Mouse (Mus musculus) urinary bladder, adult 2 months (tissue): ENCODE results near the gene Mns1. TPM values are rescaled to one million over a fixed set of nuclear protein-coding genes. Genes with fewer than 3 reads are reported as not detected.
"Not testable (repeated sequence)": the region's sequence is repeated elsewhere in the genome, so short reads cannot be mapped to it uniquely, and the experiment has no call there.

ENCODE experiments used
- DNase-seq: peaks from one replicate; pipeline ENCODE4 v3.0.0; 2022; ENCODE audit warnings: low spot score
- polyA plus RNA-seq: library from polyadenylated mRNA; depleted of rRNA; stranded (reverse); fragments of >200 nt; gene quantifications from 2 replicates; pipeline ENCODE4 v1.2.3, GENCODE M21; 2012

Mns1 gene
- polyA plus RNA-seq, 1 experiment, result 1.2 TPM

DNA sequence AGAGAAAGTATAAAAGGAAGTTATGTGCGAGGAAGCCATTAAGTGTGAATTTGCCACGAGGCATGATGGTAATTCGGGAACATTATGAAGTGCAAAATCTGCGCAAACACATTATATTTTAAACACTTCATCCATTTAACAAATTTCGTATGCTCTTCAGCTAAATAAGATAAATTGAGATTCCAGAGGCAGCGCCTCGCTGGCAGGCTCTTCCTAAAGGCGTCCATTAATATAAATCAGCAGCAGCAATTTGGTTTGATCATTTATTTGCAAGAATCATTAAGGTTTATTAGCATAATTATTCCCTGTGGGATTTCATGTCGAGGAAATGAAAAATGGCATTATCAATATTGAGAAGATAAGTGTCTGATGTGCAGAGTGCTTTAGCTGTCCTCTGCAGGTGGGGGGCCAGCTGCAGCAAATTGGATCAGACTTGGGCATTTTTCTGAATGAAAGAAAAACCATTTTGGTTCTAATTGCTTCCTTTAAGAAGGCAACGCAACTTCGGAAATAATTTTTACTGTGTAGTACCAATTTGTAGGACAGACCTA is 12.4 kb upstream of the Mns1 start:
- no peak for DNase-seq

DNA sequence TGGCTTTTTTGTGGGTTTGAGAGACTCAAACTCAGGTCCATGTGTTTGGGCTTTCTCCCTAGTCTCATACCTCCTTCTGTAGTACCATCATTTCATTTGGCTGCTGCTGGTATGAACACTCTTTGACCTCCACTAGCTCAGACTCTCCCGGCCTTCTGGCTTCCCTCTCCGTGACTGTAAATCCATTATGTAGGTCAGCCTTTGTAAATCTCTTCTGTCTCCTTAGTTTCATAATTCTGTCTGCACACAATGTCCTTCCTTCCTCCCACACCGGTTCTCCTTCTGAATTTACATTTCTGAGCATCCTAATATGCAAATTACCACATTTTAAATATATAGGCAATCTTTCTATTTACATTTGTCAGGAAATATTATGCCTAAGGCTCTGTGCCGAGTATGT is 9.9 kb upstream of the Mns1 start:
- DNase-seq, result no peak

DNA sequence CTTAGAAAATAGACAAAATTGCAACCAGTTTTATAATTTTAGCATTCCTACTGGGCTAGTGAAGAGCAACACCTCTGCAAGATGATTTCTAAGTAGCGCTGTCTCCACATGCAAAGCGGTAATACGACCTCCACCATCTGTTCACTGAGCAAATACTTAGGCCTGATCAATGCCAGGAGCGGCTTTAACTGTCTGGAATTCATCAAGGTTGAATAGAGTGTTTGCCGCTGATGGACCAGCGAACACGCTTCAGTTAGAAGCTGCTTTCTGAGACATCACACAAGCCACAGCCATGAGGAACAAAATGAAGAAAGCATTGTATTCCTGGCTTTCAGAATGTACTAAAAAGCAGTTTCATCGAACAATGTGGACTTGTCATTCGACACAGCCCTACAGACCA is 2.9 kb upstream of the Mns1 start:
- no peak for DNase-seq

DNA sequence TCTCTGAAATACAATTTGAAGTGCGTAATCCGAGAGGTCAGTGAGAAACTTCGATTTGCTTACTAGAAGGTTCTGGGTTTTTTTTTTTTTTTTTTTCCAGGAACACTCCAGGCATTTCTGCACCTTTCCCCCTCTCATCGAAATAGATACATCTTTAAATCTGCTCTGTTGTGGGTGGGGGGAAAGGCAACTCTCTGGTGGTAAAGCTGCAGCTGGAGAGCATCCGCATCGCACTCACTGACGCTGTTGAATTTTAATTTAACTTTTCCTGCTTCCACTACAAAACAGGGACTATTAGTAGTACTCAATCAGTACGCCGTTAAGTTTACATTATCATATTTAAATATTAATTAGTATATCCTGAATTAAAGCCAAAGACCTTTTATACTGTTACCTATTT is 938 bp downstream of the Mns1 start:
- no peak for DNase-seq

DNA sequence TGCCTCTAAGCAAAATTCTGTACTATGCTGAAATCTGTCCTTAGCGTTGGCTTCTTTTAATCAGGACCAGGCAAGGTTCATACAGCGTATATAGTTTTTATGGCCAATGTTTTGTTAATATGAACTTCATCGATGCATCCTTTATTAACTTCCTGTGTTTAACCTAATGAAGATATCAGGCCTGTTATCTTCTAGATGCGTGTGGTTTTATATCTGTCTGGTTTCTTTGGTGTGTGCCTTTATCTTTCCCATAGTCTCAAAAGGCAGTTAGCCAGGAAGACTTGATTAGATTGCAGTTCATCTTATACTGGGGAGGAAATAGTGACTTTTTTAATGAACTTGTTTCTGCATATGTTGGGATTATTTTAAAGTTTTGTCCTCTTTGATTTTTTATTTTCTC is 2.5 kb downstream of the Mns1 start:
- no peak for DNase-seq

DNA sequence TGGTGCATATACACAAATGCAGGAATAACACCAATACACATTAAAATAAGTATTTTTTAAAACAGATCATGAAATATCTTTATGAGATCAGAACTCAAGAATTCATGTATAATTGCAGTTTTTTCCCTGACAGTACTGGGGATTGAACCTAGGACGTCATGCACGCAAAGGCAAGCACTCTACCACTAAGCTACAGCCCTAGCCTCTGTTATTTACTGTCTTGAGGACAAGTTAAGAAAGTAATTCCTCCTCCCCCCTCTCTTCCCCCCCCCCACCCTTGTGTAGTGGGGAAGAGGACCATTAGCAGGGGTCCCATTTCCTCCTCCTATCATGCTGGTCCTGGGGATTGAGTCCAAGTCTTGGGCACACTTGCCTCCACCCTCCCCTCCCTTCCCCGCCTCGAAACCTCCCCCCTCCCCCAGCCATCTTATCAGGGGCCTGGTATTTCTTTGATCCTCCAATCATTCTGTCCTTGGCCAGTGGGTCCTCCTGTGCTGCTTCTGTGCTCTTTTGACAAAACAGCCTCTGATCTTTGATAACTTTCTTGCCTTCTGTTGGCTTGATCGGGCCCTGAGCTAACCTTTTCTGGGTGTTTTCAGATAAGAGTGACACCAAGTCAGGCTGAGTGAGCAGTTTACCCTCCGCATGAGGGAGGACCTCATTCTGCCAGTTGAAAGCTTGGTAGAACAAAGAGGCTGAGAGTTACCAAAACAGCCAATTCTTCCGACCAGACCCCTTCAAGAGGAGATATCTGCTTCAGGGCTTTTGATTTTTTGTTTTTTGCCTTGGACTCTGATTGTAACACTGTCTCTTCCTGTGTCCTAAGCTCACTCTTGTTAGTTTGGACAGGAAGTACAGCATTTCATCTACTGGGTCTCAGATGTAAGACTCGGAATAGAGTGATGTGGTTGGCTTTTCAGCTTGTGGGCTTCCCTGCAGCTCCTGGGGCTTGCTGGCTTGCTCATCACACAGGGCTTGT is 3.4 kb downstream of the Mns1 start:
- no peak for DNase-seq

DNA sequence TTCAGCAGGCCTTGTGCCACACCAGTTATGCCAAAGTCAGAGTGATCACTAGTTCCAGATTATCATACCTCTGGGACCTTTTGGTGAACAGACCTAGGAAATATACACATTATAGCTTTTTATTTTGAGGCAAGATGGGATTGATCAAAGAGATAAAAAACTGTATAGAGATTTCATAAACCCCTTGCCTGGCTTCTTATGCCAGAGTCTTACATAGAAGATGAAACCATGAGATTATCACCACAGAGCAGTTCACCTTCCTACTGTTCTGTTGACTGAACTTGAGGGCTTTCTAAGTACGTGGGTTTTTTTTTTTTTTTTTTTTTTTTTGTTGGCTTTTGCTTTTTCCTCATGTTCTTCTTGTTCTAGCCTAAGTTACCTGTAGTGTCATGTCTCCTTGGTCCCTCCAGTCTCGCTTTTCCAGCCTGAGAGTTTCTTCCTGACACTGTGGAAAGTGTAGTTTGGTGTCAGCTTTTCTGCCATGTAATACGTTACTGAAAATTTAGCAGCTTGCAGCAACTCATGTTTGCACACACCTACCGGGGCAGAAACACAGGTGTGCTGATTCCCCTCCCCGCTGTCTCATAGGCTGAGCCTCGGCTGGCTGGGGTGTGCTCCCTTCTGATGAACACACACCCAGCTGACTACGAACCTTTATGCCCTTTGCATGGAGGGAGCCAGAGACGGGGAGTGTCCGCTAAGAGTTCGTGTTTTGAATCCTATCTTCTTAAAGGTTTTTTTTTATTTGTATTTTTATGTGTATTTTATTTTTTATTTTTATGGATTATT is 4.3 kb downstream of the Mns1 start:
- no peak for DNase-seq

DNA sequence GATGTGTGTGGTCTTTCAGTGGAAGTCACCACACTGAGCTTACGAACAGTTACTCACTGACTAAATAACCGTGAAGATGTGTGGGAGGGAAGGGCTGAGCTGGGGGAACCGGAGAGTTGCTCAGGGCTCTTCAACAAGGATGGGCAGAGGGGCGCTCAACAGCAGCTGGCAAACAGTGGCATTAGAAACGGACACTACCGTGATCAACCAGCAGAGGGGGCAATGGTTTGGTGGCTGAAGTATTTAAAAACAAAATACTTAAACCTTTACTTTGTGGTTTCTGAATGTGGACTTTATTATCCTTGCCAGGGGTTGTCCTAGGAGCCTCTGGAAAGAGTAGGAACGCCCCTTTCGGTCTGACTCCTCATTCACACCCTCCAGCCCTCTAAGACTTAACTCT is 10.2 kb downstream of the Mns1 start:
- no peak for DNase-seq

DNA sequence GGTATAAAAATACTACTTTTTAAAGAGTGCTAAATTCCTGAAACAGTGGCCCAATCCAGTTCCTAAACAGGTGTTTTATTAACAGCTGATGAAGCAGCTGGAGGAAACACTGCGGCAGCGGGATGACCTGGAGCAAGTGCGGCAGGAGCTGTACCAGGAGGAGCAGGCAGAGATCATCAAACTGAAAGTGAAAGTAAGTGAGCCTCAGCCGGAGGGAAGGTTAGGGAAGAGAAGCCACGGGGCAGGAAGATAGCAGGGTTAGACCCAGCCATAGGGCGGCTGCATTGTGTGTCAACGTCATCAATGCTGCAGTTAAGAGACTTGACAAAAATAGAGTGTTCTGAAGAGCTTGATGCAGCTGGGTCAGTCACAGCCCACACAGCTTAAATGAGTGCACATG is 11.6 kb downstream of the Mns1 start:
- no peak for DNase-seq

DNA sequence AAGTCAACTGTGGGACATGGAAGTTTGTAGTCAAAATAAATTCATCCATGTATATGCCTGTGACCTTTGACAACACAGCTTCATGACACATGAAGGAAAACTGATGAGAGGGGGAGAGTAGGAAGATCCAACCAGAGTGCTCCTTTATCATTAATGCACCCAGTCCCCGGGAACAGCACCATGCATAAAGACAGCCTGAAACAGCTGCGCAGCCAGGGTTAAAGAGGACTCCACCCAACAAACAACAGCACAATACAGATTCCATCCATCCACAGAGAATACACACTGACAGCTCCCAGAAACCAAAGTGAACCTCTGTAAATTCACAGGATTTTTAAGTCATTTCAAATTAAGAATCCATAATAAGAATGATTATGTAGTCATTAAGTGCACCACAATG is 12.0 kb downstream of the Mns1 start:
- DNase-seq, result no peak

DNA sequence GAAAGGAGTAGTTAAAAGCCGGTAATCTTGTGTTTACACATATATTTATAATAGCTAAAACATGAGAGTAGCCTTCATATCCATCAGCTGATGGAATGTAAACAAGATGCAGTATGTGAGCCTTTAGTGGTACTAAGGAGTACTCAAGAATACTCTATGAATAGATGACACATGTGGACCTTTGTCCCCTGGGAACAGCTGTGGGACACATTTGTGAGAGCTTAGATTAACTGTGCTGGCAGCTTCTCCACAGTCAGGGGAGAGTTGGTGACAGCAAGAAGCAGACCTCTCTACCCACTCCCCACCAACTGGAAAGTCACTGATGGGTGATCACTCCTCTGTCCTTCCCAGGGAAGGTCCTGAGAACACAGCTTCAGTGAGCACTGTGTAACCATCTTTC is 12.6 kb downstream of the Mns1 start:
- DNase-seq, result no peak

DNA sequence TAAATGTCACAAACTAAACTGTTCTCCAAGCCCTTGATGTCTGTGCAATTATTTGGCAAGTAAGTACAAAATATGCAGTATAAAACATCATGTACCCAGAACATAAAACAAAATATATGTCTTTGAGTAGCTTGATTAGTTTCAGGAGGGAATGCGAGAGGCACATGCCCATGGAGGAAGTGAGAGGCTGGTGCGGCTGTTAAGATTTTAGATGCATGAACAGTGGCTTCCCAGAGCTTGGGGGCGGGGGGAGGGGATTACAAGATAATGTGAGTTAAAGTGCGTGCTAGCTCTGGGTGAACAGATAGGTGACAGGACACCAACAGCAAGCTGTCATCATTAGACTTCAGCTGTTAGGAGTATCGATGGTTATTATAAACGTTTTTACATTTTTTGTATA is 13.3 kb downstream of the Mns1 start:
- no peak for DNase-seq

DNA sequence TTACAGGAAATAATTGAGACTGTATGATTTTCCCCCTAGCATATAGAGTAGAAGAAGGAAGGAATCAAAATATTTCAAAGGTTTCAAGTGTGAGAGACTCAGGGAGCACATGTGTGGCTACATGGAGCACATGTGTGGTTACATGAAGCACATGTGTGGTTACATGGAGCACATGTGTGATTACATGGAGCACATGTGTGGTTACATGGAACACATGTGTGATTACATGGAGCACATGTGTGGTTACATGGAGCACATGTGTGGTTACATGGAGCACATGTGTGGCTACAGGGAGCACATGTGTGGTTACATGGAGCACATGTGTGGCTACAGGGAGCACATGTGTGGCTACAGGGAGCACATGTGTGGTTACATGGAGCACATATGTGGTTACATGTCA is 16.5 kb downstream of the Mns1 start:
- not testable (repeated sequence) for DNase-seq

DNA sequence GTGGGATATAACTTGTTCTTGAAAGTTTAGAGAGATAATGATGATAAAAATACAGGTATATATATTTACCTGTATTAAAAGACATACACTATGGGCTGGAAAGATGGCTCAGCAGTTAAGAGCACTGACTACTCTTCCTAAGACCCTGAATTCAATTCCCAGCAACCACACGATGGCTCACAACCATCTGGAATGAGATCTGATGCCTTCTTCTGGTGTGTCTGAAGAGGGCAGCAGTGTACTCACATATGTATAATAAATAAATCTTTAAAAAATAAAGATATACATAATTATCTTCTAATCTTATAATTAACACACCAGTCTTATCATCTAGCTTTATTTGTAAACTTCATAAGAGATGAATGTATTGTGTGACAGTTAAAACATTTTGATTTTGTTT is 18.6 kb downstream of the Mns1 start:
- no peak for DNase-seq

DNA sequence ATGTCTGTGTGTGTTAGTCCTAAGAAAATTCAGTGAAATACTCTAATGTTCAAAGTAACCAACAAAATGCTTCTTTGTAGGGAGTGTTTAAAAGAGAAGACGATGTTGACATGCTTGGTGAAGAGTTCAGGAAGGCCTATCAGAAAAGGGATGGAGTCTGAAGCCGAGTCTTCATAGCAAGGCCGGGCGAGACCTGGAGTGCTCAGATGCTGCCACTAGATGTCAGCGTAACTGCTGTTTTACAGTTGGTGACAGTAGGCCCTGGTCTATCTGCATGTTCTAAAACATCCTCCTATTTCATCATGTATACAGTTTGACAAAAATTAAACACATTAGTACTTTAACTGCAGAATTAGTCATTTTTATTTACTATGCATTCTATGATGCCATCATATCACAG is 20.4 kb downstream of the Mns1 start:
- DNase-seq, result no peak

DNA sequence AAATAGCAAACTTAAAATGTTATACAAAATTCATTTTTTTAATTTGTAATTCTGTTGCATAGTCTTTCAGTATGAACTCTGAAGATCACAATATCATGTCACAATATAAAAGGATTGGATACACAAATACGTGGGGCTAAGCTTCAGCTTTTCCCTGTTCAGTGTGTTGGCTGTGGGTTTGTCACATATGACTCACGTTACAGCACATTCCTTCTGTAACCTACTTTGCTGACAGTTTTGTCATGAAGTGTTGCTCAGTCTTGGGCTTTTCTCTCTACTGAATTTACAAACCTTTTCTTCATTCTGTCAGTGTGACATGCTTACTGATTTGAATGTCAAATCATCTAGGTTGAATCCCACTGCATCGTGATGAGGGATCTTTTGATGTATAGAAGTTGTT is 21.9 kb downstream of the Mns1 start:
- DNase-seq, result no peak

DNA sequence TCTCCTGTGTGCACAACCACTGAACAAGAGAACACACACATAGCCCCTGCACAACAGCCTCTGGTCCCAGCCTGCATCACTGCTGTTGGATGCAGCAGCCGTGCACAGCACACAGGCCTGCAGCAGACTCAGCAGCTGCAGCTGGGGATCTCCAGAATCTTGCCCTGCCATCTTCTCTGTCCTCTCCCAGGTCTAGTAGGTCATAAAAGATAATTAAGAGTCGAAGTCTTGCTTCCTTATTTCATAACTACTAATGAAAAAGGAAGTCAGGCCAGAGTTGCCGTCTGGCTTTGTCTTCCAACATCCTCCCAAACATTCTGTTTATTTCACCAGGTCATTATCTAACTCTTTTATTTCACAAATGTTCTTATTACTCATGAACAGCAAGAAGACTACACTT is 23.0 kb downstream of the Mns1 start:
- DNase-seq, result no peak

DNA sequence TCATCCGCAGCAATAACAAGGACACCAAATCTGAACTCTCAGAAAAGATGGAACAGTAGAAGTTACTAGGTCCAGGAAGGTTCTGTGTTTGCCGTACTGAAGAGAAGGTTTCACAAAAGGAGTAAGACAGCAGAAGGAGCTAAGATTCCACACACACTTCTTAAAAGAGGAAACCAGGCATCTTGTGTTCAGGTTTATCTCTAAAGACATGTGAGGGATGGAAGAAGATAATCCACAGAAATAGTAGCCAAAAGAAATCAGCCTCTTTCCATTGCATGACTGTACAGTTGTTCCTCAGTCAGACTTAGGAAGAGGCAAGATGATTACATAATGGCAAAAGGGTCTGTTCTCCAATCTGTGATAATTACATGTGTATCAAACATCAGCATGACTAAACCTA is 24.6 kb downstream of the Mns1 start:
- no peak for DNase-seq

DNA sequence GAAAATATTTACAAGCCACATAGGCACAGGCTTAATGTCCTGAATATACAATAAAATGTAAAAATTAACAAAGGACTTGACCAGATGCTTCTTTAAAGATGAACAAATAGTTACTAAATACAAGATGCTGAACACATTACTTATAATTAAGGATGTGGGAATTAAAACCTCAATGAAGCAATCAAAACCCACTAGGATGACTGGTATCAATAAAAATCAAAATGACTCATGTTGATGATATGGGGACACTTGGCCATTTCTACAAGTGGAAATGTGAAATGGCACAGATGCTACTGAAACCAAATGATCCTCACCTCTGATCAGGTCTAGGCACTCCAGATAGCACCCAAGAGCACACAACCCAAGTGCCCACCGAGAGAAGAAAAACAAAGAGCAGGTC is 27.0 kb downstream of the Mns1 start:
- no peak for DNase-seq

DNA sequence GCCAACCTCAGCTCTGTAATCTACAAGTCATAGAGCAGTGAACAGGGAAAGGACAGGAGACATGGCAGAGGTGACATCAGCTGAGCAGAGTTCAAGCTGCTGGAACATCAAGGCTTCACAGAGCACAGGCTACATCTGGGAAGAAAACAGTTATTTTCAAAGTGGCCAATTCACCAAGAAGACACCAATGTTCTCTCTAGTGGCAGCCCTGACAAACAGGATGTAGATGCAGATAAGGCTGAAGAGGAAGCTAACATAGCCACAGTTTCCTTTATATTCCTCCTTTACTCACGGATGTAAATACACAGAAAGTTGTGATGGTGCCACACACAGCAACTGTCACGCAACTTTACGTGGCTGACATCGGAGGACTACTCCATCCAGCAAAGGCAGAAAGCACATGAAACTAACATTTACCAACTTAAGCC is 28.0 kb downstream of the Mns1 start:
- no peak for DNase-seq

DNA sequence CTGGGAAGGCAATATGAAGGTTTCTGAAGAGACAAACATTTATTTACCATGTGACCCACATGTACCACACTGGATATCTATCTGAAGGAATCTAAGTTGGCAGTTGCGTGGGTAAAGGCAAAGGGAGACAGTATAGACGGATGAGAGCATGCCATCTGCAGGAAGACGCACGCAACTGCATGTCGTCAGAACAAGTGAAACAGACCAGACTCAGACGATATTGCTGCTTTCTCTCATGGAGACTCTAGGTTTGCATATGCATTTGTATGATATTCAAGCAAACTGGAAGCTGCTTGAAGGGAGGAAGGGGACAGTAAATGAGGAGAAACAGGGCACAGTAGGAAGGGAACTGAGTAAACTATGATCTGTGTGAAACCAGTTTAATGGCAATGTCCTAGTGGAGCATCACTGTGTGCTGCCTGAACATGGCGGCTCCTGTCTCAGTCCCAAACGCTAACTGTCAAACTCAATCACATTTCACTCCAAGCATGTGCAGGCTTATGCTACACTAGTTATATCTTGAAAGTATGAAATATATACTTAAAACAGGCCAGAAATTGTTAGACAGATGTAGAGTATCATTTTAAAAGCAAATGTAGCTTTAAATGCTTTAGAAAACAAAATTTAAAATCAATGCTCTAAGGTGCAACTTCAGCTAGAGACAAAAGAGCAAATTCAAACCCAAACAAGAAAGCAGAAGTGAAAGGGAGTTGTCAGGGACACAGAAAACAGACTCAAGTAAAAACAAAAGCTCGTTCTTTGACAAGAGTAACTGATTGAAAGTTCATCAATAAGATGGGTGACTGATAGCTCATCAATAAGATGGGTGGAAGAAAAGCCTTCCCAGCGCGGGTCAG is 30.0 kb downstream of the Mns1 start:
- DNase-seq, result no peak

DNA sequence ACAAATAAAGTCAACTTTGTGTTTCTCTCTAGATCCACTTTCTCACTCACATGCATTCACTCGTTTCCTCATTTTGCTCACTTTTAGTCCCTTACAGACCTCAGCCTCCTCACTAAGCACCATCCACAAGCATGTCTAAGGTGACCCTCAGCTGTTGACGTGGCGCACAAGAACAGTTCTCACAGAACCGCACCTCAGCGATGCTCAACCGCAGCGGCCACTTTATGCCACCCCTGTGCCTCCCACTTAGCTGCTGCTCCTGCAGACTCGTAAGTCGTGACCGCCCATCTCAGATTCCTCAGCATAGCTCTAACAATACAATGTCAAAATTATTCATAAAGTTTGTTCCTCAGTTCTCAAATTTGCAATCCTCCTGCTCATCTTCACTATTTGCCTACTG is 30.8 kb downstream of the Mns1 start:
- no peak for DNase-seq
